Mouse (Mus musculus) ES-E14 (cell line): ENCODE data around the gene Cwc22. TPM values are rescaled to one million over a fixed set of nuclear protein-coding genes. Genes with fewer than 3 reads are reported as not detected.

Experiments
- DNase-seq: peaks from one replicate; pipeline ENCODE4 v3.0.0-alpha.2; 2013; ENCODE audit warnings: low read depth, low spot score
- H3K27ac ChIP-seq: 2 replicates; pipeline ENCODE4 v1.5.1; 2012; ENCODE audit warnings: low read depth, mild to moderate bottlenecking, low read length, moderate library complexity, mixed read lengths; ENCODE audit not compliant: poor library complexity, insufficient read depth, severe bottlenecking
- H3K36me3 ChIP-seq: 2 replicates; pipeline ENCODE4 v1.6.1; 2012; ENCODE audit warnings: mild to moderate bottlenecking, low read length, moderate library complexity, mixed read lengths; ENCODE audit not compliant: control insufficient read depth, poor library complexity, insufficient read depth, severe bottlenecking
- H3K4me1 ChIP-seq, 2 experiments: fragments of 150-350 bp in 1 of 2; sonication (generic) in 1 of 2; 2 replicates each; pipeline ENCODE4 v1.6.1; 2012; ENCODE audit warnings: low read length in 2 of 2, mild to moderate bottlenecking in 1 of 2, mixed read lengths in 1 of 2; ENCODE audit not compliant: control insufficient read depth in 2 of 2, insufficient read depth in 2 of 2, poor library complexity in 1 of 2
- H3K4me3 ChIP-seq, 2 experiments: fragments of 150-350 bp in 1 of 2; sonication (generic) in 1 of 2; 2 replicates each; pipeline ENCODE4 v1.5.1; 2012; ENCODE audit warnings: low read length in 2 of 2, low read depth in 1 of 2, mild to moderate bottlenecking in 1 of 2, mixed read lengths in 1 of 2; ENCODE audit not compliant: insufficient read depth in 1 of 2, poor library complexity in 1 of 2, severe bottlenecking in 1 of 2
- H3K9ac ChIP-seq: 2 replicates; pipeline ENCODE4 v1.6.1; 2012; ENCODE audit warnings: low read depth, mild to moderate bottlenecking, low read length, mixed read lengths; ENCODE audit not compliant: poor library complexity, insufficient read depth, severe bottlenecking
- H3K9me3 ChIP-seq: fragments of 150-350 bp; sonication (generic); 2 replicates; pipeline ENCODE4 v1.6.1; 2012; ENCODE audit warnings: low read depth, mild to moderate bottlenecking, low read length; ENCODE audit not compliant: control insufficient read depth, insufficient read depth
- CHD2 ChIP-seq: IDR thresholded peaks from 2 replicates; pipeline ENCODE4 v1.6.1; 2014; ENCODE audit warnings: mild to moderate bottlenecking, low read depth, low read length, inconsistent platforms
- HCFC1 ChIP-seq: IDR thresholded peaks from 2 replicates; pipeline ENCODE4 v1.6.1; 2012; ENCODE audit warnings: low read length, inconsistent platforms, borderline replicate concordance; ENCODE audit not compliant: insufficient read depth
- MAFK ChIP-seq: IDR thresholded peaks from 2 replicates; pipeline ENCODE4 v1.6.1; 2014; ENCODE audit warnings: mild to moderate bottlenecking, low read depth, low read length, inconsistent platforms; ENCODE audit not compliant: insufficient read depth
- ZC3H11A ChIP-seq: IDR thresholded peaks from 2 replicates; pipeline ENCODE4 v1.6.1; 2012; ENCODE audit warnings: low read depth, mild to moderate bottlenecking, inconsistent platforms, low read length, borderline replicate concordance
- ZNF384 ChIP-seq: IDR thresholded peaks from 2 replicates; pipeline ENCODE4 v1.6.1; 2012; ENCODE audit warnings: low read depth, low read length, inconsistent platforms
- in situ Hi-C, 2 experiments: fragments of 600-800 bp; cut with MboI; formaldehyde crosslinking; loops; one replicate each; pipeline ENCODE4 v1.15.1; 2025; ENCODE audit warnings: low sequenced_read_pairs in 2 of 2, inconsistent platforms in 1 of 2; ENCODE audit not compliant: unreplicated experiment in 2 of 2
- total RNA-seq: library from RNA; depleted of rRNA; stranded (reverse); fragments of 300-350 nt; gene quantifications from 2 replicates; pipeline ENCODE4 v1.2.3, GENCODE M21; 2012; rRNA removed

Cwc22 gene
- total RNA-seq, 1 experiment = 57.7 TPM

DNA sequence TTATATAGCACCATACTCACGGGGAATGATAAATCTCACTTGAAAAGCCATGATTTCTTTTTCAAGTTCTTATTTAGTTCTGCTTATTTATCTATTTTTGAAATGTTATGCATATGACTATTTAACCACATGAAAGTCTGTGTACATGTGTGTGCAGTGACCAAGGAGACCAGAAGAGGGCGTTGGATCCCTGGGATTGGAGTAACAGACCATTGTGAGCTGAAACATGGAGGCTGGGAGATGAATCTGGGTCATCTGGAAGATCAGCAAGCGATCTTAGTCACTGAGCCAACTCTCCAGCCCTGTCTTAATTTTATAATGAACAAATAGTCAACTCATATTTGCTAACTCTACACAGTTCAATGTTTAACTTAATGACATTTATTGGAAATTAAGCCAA, 110.4 kb downstream of the Cwc22 start:
- no peak overlapping the region for H3K9ac ChIP-seq
- TF ChIP-seq ZC3H11A = no peak
- TF ChIP-seq HCFC1 = no peak
- TF ChIP-seq ZNF384 = no peak
- no peak for TF ChIP-seq MAFK
- TF ChIP-seq CHD2 = no peak
- in situ Hi-C loops = no loop called here
- H3K4me1 ChIP-seq = no peaks in the 10 kb centered on the region
- H3K36me3 ChIP-seq = no peaks in the 10 kb centered on the region
- no peak overlapping the region for H3K27ac ChIP-seq
- DNase-seq = peak; percentile 16
- no peak overlapping the region for H3K4me3 ChIP-seq
- no peaks in the 10 kb centered on the region for H3K9me3 ChIP-seq

Other genes starting within 250 kb of the Cwc22 start
- 0.09 and 0.32 TPM in 2 replicates for gene Zfp385b, start 126.7 kb downstream of the Cwc22 start, total RNA-seq